Mouse (Mus musculus) E14TG2a.4 (cell line): Measurements from ENCODE around the gene Csn2.
A peak's percentile ranks its signal among the peaks of the same experiment; 100 is the strongest.

Source experiments
- H3K27me3 ChIP-seq: 2 replicates; pipeline ENCODE4 v1.6.1; 2014; ENCODE audit warnings: low read length, control low read depth; ENCODE audit not compliant: insufficient read depth
- H3K36me3 ChIP-seq: 2 replicates; pipeline ENCODE4 v1.6.1; 2014; ENCODE audit warnings: low read length, control low read depth; ENCODE audit not compliant: insufficient read depth
- H3K4me1 ChIP-seq: replicated peaks from 2 replicates; pipeline ENCODE4 v1.6.1; 2014; ENCODE audit warnings: low read depth, low read length, control low read depth
- H3K4me3 ChIP-seq: replicated peaks from 2 replicates; pipeline ENCODE4 v1.5.1; 2014; ENCODE audit warnings: mild to moderate bottlenecking, low read length
- H3K9me3 ChIP-seq: 2 replicates; pipeline ENCODE4 v1.6.1; 2014; ENCODE audit warnings: low read length, control low read depth
- CTCF ChIP-seq: conservative IDR thresholded peaks from 2 replicates; pipeline ENCODE4 v1.5.1; 2014; ENCODE audit warnings: low read length
- NANOG ChIP-seq: IDR thresholded peaks from 2 replicates; pipeline ENCODE4 v1.6.1; 2014; ENCODE audit warnings: borderline replicate concordance, low read length, mixed read lengths
- POU5F1 ChIP-seq: IDR thresholded peaks from 2 replicates; pipeline ENCODE4 v1.6.1; 2014; ENCODE audit warnings: low read length, borderline replicate concordance

Gene Csn2

DNA sequence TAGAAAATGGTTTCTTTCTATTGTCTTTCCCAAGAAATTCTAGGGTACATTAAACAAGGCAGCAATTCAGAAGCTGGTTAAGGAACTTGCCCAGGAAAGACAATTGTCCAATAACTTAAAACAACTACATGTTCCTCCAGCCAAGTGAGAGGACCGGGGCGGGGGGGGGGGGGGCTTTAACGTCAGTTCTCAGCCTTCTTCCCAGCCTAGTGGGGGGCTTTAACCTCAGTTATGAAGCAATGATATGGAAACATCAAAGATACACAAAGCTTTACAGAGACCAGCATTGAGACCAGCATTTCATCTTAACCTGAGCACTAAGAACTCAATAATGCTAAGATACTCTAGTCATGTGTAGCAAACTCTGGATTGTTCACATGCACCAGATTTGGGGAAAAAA lies at the start of gene Csn2:
Csn2 (minus strand) TSS at position 101 of the 400 bp plus-strand sequence.
- no peaks in the 10 kb centered on the region for H3K27me3 ChIP-seq
- no peak for TF ChIP-seq POU5F1
- TF ChIP-seq CTCF: no peak
- no peak for TF ChIP-seq NANOG
- H3K4me3 ChIP-seq: no peak within 1 kb of the TSS
- H3K9me3 ChIP-seq: no peaks in the 10 kb centered on the region
- H3K4me1 ChIP-seq: no peaks in the 10 kb centered on the region
- H3K36me3 ChIP-seq: no peaks in the 10 kb centered on the region

- Histone ChIP-seq H3K9me3 (no peaks in the 10 kb centered on the region), H3K36me3 (no peaks in the 10 kb centered on the region), H3K4me1 (no peaks in the 10 kb centered on the region), H3K4me3 (no peak overlapping the region), H3K27me3 (no peaks in the 10 kb centered on the region)
- TF ChIP-seq POU5F1: no peak
- no peak for TF ChIP-seq NANOG
- TF ChIP-seq CTCF: no peak
Measured at GRCm38 (mm10) chr5:87734821-87735220, 35.4 kb upstream of the Csn2 start.

- Histone ChIP-seq H3K27me3 (no peaks in the 10 kb centered on the region), H3K36me3 (no peaks in the 10 kb centered on the region), H3K4me3 (no peak overlapping the region), H3K4me1 (no peaks in the 10 kb centered on the region), H3K9me3 (no peaks in the 10 kb centered on the region)
- no peak for TF ChIP-seq POU5F1
Measured at GRCm38 (mm10) chr5:87705891-87706290, 6.5 kb upstream of the Csn2 start.

DNA sequence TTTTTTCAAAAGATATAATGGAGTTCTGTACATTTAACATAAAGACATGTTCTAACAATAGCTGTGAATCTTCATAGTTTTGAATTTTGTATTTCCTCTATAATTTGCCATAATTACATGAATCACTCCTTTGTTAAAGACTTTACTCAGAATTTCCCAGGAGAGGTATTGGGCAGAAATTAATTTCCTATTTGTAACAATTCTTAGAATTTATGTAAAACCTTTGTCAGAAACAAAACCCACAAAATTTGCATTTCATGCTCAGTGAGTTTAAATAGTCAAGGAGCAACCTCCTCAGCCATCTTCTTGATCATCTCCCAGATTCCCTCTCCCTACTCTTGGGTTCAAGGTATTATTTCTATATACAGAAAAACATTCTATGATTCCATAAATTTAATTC lies 33.5 kb downstream of the Csn2 start, which contains the start of gene Csn1s1:
Csn1s1 (plus strand) TSS at position 301 of the 400 bp plus-strand sequence.
- Histone ChIP-seq H3K4me1 (no peaks in the 10 kb centered on the region), H3K9me3 (no peaks in the 10 kb centered on the region), H3K4me3 (no peak within 1 kb of the TSS), H3K27me3 (no peaks in the 10 kb centered on the region), H3K36me3 (no peaks in the 10 kb centered on the region)
- TF ChIP-seq NANOG (no peak), CTCF (no peak), POU5F1 (no peak)

DNA sequence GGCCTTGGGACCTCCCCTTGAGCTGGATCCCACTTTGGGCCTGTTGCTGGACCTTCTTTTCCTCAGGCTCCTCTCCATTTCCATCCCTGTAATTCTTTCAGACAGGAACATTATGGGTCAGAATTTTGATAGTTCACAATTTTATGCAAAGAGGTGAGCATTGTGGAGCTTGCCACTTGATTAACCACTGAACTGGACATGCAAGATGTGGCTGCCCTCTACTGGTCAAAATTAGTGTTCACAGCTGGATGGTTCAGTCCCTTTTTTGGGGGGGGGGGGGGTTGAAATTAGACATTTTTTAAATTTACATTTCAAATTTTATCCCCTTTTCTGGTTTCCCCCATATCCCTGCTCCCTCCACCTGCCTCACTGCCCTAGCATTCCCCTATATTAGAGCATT lies 56.6 kb downstream of the Csn2 start:
- Histone ChIP-seq H3K9me3 (peaks cover 11% of the 10 kb centered on the region), H3K4me1 (no peaks in the 10 kb centered on the region), H3K27me3 (no peaks in the 10 kb centered on the region), H3K36me3 (no peaks in the 10 kb centered on the region), H3K4me3 (no peak overlapping the region)
- TF ChIP-seq NANOG (no peak), CTCF (peak; percentile 37)
